Mouse (Mus musculus): Measurements from ENCODE around the gene Ubqln1.

Ubqln1 gene

DNA sequence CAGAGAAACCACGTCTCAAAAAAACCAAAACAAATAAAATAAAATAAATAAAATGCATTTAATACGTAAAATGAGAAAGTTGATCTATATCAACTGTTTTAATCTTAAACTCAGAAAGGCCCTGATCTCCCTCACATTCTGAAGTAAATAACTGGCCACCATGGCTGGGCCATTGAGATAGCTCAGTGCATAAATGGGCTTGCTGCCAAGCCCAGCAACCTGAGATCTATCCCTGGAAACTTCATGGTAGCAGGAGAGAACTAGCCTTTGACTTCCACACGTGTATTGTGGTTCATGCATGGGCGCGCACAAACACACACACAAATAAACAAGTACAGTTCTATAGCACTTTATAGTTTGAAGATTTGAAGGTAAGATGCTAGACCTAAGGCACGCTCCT lies 14.1 kb downstream of the Ubqln1 start:
- DNase-seq (ENCODE audit: low spot score in 2 of 2), result no peak

DNA sequence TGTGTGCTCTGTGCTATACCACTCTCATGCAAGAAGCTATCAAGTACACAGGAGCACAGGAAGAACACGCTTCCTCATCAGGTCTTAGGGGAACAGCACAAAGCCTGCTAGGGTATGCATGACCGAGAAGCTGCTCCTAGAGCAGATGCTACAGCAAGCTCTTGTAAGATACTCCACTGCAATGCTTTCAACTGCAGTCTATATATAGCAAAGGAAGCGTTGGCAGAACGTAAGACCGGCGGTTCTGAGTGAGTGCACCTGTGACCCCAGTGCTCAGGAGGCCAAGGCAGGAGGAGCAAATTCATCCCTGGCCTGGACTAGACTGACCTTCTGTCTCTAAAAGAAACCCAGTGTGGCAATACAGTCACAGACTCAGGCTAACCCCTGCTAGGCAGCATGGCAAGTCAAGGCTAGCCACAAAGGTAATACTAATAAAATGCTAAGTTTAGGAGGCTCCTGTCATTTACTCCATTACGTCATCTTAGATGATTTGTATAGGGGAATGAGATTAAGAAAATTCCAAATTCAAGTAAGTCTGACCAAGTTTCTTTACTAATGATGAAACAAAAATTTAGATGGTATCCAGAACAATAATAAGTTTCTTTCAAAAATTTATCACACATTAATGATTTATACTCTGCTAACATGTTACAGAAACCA lies 17.3 kb downstream of the Ubqln1 start:
- no peak for DNase-seq (ENCODE audit: low spot score in 2 of 2)

- DNase-seq (ENCODE audit: low spot score in 2 of 2), result no peak
Observed at GRCm38 (mm10) chr13:58197211-58197610, 18.2 kb downstream of the Ubqln1 start.

DNA sequence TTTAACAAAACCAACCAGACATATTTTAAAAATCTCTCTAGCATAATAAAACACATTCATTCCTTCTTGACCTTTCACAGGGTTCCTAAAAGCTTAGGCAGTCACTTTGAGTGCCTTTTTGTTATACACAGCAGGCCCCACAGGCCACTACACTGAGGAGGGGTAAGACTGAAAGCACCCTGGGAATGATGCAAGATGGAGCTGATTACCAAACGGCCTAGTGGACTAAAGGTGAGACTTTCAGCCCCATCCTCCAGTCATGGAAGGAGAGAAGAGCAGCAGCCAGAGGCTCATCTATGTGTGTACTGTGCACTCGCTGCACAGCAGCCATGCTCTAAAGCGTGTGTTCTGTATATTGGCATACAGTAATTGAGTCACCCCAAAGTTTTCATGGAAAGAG lies 20.5 kb downstream of the Ubqln1 start:
- DNase-seq (ENCODE audit: low spot score in 2 of 2), result no peak

GRCm38 (mm10) chr13:58193221-58193620 lies 22.2 kb downstream of the Ubqln1 start:
- no peak for DNase-seq (ENCODE audit: low spot score in 2 of 2)

DNA sequence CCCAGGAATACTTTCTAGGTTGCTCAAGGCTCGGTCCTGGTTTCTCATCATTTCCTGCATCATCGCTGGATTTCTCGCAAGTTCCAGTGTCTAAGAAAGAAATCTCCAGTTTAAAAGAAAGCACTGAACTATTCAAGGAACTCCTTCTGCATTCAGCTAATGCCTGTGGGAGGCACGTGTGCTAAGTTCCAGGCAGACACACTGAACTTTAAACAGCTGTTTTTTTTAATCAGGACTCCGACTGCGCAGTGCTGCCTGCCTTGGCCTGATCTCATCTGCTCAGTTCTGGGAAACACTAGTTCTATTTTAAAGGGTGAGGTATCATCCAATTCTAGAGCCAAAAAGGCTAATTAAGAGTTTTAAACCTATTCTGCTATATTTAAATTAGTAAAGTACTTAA lies 23.3 kb downstream of the Ubqln1 start:
- no peak for DNase-seq (ENCODE audit: low spot score in 2 of 2)

DNA sequence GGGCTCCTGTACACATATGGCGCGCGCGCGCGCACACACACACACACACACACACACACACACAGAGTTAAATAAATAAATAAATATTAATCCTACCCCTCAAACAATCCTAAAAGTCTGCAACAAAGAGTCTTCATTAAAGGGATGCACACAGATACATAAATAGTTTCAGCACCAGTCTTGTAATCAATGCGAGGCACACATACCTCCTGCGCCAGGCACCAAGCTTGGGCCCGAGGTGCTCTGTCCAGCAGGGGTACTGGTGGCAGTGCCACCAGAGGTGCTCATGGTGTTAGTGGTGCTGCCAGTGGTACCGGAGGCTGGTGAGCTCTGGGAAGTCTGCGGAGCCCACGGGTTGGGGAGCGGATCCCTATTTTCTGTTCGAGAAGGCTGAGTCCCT lies 23.9 kb downstream of the Ubqln1 start:
- DNase-seq (ENCODE audit: low spot score in 2 of 2), result no peak

GRCm38 (mm10) chr13:58189473-58189872 lies 26.0 kb downstream of the Ubqln1 start:
- DNase-seq (ENCODE audit: low spot score in 2 of 2), result no peak

DNA sequence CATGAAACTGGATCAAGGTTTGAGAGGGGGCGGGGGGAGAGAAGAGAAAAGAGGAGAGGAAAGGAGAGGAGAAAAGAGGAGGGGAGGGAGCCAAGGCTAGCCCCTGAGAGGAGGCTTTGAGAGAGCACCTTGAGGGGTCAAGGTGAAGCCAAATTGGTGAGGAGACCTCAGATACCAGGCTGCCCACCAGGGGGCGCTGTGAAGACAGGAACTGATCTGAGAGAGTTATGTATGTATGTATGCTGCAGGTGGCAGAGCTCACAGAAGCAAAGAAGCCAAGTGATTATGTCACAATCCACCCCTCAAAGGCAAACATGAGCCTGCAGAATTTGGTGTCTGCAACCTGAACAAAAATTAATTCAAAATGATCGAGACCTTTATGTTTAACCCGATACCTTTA lies 27.0 kb downstream of the Ubqln1 start:
- peak; percentile 72 to 91 for DNase-seq (ENCODE audit: low spot score in 2 of 2)

DNA sequence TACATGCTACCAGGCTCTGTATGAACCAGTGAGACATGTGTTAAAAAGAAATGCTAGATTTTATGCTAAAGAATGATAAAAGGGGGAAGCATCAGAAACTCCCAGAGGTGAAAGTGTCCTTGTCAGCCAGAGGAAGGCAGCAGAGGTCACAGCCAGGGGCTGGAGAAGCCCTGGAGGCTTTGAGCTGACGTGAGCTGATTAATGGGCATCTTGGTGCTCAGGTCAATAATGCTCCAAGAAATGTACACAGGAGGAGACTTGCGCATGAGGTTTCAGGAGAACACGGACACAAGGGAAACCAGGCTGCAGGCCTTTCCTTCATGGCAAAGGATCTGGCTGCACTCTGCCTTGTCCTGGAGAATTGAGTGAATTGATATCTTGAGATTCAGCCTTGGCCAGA lies 27.7 kb downstream of the Ubqln1 start:
- no peak for DNase-seq (ENCODE audit: low spot score in 2 of 2)

- no peak for DNase-seq (ENCODE audit: low spot score in 2 of 2)
Observed at GRCm38 (mm10) chr13:58186281-58186680, 29.2 kb downstream of the Ubqln1 start.

GRCm38 (mm10) chr13:58184111-58184510 lies 31.3 kb downstream of the Ubqln1 start:
- no peak for DNase-seq (ENCODE audit: low spot score in 2 of 2)

DNA sequence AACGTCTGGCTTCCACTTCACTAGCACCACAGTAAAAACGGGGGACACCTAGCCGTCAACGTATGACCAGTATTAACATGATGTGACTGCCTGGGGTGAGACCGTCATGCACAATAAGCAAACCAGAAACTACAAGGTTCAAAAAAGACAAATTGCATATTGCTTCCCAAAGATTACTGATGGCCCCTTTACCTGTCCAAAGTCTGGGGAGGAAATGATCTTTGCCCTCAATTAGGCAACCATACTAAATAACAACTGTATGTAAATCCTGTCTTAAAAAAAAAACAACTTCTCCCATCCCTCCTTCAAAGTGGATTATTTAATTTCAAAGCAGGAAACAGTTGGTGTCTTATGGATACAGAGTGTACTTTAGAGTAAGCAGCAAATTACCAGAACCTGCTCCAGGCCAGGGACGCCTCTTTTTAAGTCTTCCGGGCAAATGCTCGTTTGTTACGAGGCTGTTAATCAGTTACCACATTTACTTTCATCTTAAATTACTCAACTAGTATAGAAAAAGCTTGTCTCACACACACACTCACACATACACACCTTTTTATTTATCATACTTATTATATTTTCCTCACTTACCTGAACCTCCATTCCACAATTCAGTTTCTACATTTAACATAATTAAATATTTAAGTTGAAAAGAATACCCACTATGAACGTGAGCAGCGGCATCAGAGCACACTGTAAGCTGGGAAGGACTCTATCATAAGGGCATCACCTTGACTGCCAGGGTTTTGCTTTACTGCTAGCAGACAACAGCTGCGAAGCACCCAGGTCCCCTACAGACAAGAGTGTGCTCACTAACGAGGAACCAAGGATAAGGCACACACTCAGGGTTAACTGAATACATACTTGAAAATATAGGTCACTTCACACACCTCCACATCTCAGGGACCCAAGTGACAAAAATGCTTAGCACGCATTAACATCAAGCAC lies 33.6 kb downstream of the Ubqln1 start:
- DNase-seq (ENCODE audit: low spot score in 2 of 2), result no peak

- peak; percentile 100 for DNase-seq (ENCODE audit: low spot score in 2 of 2)
Observed at GRCm38 (mm10) chr13:58177511-58178208, 37.8 kb downstream of the Ubqln1 start.

DNA sequence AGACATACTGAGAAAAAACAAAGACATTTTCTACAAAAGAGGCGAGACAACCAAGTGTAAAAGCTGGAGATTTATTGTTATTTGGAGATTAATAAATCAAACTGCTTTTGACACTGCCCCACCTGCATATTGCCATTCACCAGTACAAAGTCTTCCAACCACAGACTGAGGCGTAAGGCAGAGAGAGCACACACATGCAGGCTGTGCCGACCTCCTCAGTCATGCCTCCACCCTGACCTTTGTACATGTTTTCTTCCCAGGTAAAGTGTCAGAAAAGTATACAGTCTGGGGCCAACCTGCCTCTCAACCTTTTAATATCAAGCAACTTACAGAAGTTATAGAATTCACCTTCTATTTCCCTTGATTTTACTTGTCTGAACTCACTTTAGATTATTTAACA lies 39.3 kb downstream of the Ubqln1 start:
- no peak for DNase-seq (ENCODE audit: low spot score in 2 of 2)

- DNase-seq (ENCODE audit: low spot score in 2 of 2), result no peak
Observed at GRCm38 (mm10) chr13:58168119-58168518, 47.3 kb downstream of the Ubqln1 start.

DNA sequence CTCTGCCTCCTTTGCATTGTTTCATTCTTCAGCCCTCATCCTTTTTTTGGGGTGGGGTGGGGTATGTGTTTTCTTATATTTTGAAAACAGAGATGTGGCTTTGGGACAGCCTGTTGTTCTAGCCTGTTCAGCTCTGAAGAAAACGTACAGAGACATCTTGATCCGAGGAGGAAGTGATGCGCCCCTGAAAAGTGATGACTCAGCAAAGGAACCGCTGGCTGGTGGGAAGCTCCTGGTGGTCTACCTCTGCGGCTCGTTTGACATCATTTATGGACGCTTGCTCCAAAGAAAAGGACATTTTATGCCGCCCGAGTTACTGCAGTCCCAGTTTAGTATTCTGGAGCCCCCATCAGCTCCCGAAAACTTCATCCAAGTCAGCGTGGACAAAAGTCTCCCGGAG lies 52.1 kb downstream of the Ubqln1 start:
- no peak for DNase-seq (ENCODE audit: low spot score in 2 of 2)

- no peak for DNase-seq (ENCODE audit: low spot score in 2 of 2)
Observed at GRCm38 (mm10) chr13:58160761-58161160, 54.7 kb downstream of the Ubqln1 start.

DNA sequence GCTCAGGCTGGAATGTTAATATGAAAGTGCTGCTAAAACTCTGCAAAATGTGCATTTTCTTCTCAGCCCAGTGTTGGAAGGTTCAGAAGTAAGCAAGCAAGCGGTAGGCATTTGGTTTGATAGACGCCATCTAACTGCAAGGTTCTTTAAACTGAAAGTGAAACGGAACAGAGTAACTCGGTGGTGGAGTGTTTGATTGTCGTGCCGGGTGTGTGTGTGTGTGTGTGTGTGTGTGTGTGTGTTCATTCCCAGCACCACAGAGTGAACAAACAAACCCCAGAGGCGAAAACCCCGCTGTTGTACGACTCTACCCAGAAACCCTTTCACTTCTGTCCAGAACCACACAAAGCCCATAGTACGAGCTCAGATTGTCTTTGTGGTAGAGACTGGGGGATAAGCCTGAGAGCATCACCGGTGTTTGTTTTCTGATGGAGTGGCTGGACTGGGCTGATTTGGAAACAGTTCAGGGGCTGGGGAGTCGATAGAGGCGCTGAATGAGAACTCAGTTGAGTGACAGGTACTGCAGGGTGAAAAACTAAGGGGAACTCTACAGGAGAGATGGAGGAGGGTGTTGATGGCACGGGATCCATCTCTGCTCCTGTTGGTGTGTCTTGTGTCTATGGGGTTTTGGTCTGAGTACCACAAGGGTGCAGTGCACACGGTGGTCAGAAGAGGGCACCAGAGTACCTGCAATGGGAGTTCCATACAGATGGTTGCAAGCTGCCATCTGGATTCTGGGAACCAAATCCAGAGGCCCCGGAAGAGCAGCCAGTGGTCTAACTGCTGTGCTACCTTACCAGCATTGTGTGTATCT lies 57.1 kb downstream of the Ubqln1 start:
- peak; percentile 76 to 86 for DNase-seq (ENCODE audit: low spot score in 2 of 2)

DNA sequence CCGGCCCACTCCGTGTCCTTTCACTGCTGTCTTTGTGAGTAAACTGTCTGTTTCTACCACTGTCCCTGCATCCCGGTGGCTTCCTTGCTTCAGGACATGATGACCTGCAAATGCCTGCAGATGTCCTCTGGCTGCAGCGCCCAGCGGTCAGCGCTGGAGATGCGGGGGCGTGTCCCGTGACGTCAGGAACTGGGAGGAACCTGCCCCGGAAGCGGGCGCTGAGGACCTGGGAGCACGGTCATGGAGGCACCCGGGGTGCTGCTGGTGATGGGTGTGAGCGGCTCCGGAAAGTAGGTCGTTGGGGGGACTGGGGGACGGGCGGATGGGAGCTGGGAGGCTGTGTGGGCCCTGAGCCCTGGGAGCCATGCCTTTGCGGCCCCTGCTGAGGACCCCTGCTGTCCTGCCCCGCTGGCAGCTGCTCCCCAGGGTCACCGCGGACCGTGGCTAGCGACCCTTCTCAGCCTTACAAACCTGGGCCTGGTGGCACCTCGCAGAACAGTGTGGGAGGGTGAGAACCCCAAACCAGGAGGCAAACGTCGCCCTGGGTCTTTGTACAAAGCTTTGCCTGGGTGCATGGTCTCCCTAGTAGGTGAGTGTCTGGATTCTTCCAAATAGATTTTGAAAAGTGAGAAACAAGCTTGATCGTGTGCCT lies 57.9 kb downstream of the Ubqln1 start, which contains the start of gene Idnk:
Idnk (plus strand) TSS at position 203 of the 652 bp plus-strand sequence.
- DNase-seq (ENCODE audit: low spot score in 2 of 2), result peak; percentile 72 to 83

DNA sequence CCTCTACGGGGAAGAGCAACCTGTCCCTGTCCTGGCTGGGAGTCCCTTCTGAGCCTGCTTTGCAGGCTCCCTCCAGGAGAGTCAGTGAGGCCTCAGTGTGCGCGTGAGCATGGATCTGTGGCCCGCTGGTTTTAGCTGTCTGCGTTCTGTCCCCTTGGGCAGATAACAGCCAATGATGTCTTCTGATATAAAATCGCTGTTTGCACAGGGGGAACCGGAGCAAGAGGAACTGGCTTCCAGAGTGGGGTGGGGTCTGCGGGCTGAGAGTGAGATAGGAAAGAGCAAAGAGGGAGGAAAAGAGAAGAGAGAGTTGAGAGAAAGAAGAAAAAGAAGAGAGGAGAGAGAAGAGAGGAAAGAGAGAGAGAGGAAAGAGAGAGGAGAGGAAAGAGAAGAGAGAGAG lies 58.4 kb downstream of the Ubqln1 start:
- no peak for DNase-seq (ENCODE audit: low spot score in 2 of 2)
